Mouse (Mus musculus): ENCODE results near the gene Gm29797. TPM values are rescaled to one million over a fixed set of nuclear protein-coding genes. Genes with fewer than 3 reads are reported as not detected.

Gm29797 gene
- total RNA-seq, 1 experiment from 2014 or later, result not detected

- ATAC-seq (replicated peaks; ENCODE audit: low read depth, poor library complexity, severe bottlenecking), result no peak
Observed at GRCm38 (mm10) chr2:181671326-181671725, 14.5 kb downstream of the Gm29797 start, which contains the start of gene Sox18. TSS of gene Sox18 (minus strand) at chr2:181671640.

GRCm38 (mm10) chr2:181671984-181672383, 15.2 kb downstream of the Gm29797 start:
- ATAC-seq (replicated peaks; ENCODE audit: low read depth, poor library complexity, severe bottlenecking), result no peak

GRCm38 (mm10) chr2:181673501-181673900, 16.7 kb downstream of the Gm29797 start:
- no peak for ATAC-seq (replicated peaks; ENCODE audit: low read depth, poor library complexity, severe bottlenecking)

GRCm38 (mm10) chr2:181674934-181675333, 18.1 kb downstream of the Gm29797 start:
- ATAC-seq (replicated peaks; ENCODE audit: low read depth, poor library complexity, severe bottlenecking), result no peak

GRCm38 (mm10) chr2:181675454-181675853, 18.6 kb downstream of the Gm29797 start:
- peak; percentile 58 for ATAC-seq (replicated peaks; ENCODE audit: low read depth, poor library complexity, severe bottlenecking)

- no peak for ATAC-seq (replicated peaks; ENCODE audit: low read depth, poor library complexity, severe bottlenecking)
Observed at GRCm38 (mm10) chr2:181676424-181676823, 19.6 kb downstream of the Gm29797 start.

- no peak for ATAC-seq (replicated peaks; ENCODE audit: low read depth, poor library complexity, severe bottlenecking)
Observed at GRCm38 (mm10) chr2:181677096-181677754, 20.4 kb downstream of the Gm29797 start.

- ATAC-seq (replicated peaks; ENCODE audit: low read depth, poor library complexity, severe bottlenecking), result no peak
Observed at GRCm38 (mm10) chr2:181677755-181678098, 20.9 kb downstream of the Gm29797 start.

- peak; percentile 77 for ATAC-seq (replicated peaks; ENCODE audit: low read depth, poor library complexity, severe bottlenecking)
Observed at GRCm38 (mm10) chr2:181678780-181679179, 21.9 kb downstream of the Gm29797 start.

GRCm38 (mm10) chr2:181679951-181680715, 23.3 kb downstream of the Gm29797 start, which contains the start of gene Tcea2:
TSS of gene Tcea2 (plus strand) at chr2:181680310.
- ATAC-seq (replicated peaks; ENCODE audit: low read depth, poor library complexity, severe bottlenecking), result peak; percentile 41

GRCm38 (mm10) chr2:181680716-181681117, 23.9 kb downstream of the Gm29797 start:
- peak; percentile 10; the same call in 1 of the 2 replicates for ATAC-seq (replicated peaks; ENCODE audit: low read depth, poor library complexity, severe bottlenecking)

GRCm38 (mm10) chr2:181681978-181682377, 25.1 kb downstream of the Gm29797 start:
- no peak for ATAC-seq (replicated peaks; ENCODE audit: low read depth, poor library complexity, severe bottlenecking)

GRCm38 (mm10) chr2:181683381-181683780, 26.5 kb downstream of the Gm29797 start:
- ATAC-seq (replicated peaks; ENCODE audit: low read depth, poor library complexity, severe bottlenecking), result no peak

GRCm38 (mm10) chr2:181684713-181685112, 27.9 kb downstream of the Gm29797 start:
- 0 out of 2 replicates have a peak, but pooled peaks have one; percentile 19 for ATAC-seq (replicated peaks; ENCODE audit: low read depth, poor library complexity, severe bottlenecking)

GRCm38 (mm10) chr2:181685686-181686085, 28.9 kb downstream of the Gm29797 start:
- no peak for ATAC-seq (replicated peaks; ENCODE audit: low read depth, poor library complexity, severe bottlenecking)

- ATAC-seq (replicated peaks; ENCODE audit: low read depth, poor library complexity, severe bottlenecking), result no peak
Observed at GRCm38 (mm10) chr2:181687586-181687985, 30.8 kb downstream of the Gm29797 start.

- no peak for ATAC-seq (replicated peaks; ENCODE audit: low read depth, poor library complexity, severe bottlenecking)
Observed at GRCm38 (mm10) chr2:181689466-181690160, 32.8 kb downstream of the Gm29797 start.

GRCm38 (mm10) chr2:181691083-181691482, 34.2 kb downstream of the Gm29797 start:
- ATAC-seq (replicated peaks; ENCODE audit: low read depth, poor library complexity, severe bottlenecking), result no peak

GRCm38 (mm10) chr2:181691571-181691970, 34.7 kb downstream of the Gm29797 start:
- peak; percentile 80 for ATAC-seq (replicated peaks; ENCODE audit: low read depth, poor library complexity, severe bottlenecking)

- no peak for ATAC-seq (replicated peaks; ENCODE audit: low read depth, poor library complexity, severe bottlenecking)
Observed at GRCm38 (mm10) chr2:181692304-181692703, 35.5 kb downstream of the Gm29797 start.

Measured in common myeloid progenitor, adult 5-6 weeks (primary cell).